Mouse (Mus musculus): ENCODE results near the gene Cdc42.

DNA sequence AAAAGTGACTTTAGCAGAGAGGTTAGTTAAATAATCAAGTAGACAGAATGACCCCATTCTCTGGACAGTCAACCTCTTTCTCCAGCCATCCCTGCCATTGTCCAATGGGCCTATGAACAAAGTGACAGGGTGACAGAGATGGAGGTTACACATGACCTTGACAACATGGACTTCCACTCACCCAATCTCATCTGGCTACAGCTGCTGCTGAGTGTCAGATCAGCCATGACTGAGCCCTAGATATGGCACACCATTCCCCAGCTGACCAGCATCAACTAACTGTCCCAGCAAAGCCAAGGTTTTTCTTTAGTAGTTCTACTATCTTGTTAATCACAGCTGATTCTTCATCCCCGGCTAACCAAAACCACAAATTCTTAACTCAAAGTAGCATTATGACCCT, 14.7 kb downstream of the Cdc42 start:
- TF ChIP-seq CTCF (IDR thresholded peaks at IDR 0.05; ENCODE audit: control insufficient read depth, insufficient read depth, insufficient replicate concordance, low read depth, low read length) = no peak
- no peak for TF ChIP-seq POLR2A (IDR thresholded peaks at IDR 0.05; ENCODE audit: control insufficient read depth, low read depth, low read length)

Measured in testis, adult 2 months (tissue).